Mouse (Mus musculus): ENCODE measurements around the gene Prex1. TPM values are rescaled to one million over a fixed set of nuclear protein-coding genes. Genes with fewer than 3 reads are reported as not detected.

Prex1 gene
- total RNA-seq, 2 experiments from 2014 or later: 13.4 to 29.4 TPM

GRCm38 (mm10) chr2:166639750-166640149 lies 73.9 kb downstream of the Prex1 start:
- no peak for ATAC-seq (replicated peaks; ENCODE audit: poor library complexity, severe bottlenecking)

- peak; percentile 83 for ATAC-seq (replicated peaks; ENCODE audit: poor library complexity, severe bottlenecking)
Measured at GRCm38 (mm10) chr2:166638947-166639641, 74.5 kb downstream of the Prex1 start.

DNA sequence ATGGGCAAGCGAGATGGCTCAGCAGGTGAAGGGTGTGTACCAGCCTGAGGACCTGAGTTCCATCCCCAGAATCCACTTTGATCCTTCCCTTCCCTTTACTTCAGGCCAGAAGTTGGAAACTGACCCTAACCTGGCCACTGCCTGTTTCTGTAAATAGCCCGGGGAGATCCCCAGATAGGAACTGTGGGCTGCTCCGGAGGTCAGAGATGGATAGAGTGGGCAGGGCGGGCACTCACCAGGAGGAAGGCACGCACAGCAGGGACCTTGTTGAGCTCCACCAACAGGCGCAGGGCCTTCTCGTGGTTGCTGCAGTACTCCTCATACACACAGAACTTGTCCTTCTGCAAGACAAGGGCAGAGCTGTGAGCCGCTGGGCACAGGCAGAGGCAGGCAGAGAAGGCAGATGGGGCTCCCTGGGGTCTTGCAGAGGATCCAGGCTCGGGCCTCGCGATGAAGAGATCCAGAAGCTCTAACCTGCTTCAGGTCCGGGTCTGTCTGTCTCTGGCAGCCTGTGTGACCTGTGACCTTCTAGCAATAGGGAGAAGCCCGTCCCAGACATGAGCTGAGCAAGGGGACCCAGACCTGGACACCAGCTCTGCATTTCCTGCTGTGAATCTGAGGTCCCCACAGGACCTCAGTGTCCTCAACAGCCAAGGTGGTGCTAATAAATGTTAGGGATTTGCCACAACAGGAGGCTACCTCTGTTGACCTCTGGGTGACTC lies 75.4 kb downstream of the Prex1 start:
- no peak for ATAC-seq (replicated peaks; ENCODE audit: poor library complexity, severe bottlenecking)

DNA sequence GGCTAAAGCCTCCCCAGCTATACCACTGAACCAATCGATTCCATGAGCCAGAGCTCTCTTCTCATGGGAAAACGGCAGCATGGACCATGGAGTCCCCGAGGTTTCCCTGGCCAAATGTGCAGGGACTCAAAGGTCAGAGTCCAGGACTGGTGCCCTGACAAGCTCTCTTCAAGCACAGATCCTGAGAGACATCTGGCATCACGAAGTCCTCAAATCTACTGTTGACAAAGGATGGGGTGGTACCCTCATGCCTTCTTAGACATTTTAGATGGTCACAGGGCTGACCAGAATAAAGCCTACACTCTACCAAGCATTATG lies 76.0 kb downstream of the Prex1 start:
- ATAC-seq (replicated peaks; ENCODE audit: poor library complexity, severe bottlenecking): no peak

DNA sequence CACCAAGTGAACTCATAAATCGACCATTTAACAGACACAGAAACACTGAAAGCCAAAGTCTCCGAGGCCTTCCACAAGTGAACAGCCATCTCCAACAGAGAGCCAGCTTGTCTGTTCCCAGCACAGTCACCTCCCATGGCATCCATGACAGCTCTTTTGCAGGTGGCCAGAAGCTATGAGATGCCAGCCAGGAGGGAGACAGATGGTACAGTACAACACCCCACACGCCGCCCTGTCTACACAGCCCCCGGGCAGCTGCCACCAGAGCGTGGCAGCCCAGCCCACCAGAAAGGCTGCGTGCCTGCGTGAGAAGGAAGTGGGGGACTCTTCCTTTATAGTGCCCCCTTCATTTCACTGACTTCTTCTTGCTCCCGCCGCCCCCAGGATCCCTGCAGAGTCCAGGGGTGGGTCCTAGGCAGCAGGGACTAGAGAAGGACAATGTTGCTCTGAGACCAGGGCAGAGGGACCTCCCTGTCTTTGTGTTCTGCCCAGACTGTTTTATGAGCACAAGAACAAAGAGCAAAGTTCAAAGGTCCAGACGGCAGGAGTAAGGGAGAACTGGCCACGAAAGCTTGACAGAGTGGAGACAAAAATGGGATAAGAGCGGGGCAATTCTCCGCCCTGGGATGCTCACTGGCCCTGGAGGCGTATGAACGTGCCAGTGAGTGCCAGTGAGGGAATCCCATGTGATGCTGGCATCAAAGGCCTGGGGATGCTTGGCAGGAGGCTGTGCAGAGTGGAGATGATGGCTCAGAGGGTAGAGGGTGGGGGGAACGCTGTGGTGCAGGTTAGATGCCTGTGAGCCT lies 76.6 kb downstream of the Prex1 start:
- ATAC-seq (replicated peaks; ENCODE audit: poor library complexity, severe bottlenecking): no peak

DNA sequence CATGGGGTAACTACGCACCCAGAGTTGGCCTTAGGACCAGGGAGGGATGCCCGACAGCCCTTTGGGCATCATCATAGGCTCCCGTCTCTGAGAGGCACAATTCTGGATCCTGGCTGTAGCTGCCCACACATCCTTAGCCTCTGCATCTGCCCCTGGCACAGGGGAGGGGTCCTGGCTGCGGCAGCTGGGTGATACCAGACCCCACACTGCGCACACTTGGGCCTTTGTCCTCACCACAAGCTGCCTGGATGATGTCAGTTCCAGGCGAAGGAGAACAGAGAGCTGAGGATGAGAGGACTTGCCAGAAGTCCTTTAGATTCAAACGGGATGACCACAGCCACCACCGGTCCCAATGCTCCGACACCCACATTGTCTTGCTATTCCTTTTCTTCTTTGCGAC lies 78.1 kb downstream of the Prex1 start:
- no peak for ATAC-seq (replicated peaks; ENCODE audit: poor library complexity, severe bottlenecking)

DNA sequence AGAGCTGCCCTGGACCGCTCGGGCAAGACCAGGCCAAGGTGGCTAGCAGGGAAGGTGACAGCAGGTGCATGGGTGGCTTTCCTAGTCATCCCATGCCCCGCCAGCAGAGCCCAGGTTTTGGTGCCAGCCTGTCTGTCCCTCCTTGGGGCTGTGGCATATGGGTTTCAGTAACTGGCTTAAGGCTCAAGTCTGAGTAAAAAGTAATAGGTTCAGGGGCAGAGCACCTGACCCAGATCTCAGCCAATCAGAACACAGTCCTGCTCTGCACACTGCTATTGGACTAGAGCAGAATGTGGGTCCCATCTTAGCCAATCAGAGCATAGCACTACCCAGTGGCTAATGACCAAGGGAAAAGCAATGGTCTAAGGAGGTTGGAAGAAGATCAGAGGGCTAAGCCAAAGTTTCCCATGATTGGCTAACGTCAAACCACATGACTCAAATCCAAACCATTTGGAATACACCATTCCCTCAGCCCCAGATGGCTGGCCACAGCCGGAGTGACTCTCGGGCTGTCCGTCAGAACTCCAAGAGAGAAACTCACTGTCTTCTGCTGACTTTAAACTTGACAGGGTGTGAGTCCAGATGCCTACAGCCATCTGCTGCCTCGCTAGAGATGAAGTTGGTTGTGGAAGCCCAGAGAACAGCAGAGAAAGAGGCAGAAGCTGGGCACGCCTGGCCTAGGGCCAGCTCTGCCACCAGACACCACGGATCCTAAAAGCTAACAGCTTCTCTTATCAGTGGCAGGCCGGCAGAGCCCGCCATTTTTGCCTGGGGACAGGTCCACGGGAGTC lies 80.9 kb downstream of the Prex1 start:
- ATAC-seq (replicated peaks; ENCODE audit: poor library complexity, severe bottlenecking): no peak

DNA sequence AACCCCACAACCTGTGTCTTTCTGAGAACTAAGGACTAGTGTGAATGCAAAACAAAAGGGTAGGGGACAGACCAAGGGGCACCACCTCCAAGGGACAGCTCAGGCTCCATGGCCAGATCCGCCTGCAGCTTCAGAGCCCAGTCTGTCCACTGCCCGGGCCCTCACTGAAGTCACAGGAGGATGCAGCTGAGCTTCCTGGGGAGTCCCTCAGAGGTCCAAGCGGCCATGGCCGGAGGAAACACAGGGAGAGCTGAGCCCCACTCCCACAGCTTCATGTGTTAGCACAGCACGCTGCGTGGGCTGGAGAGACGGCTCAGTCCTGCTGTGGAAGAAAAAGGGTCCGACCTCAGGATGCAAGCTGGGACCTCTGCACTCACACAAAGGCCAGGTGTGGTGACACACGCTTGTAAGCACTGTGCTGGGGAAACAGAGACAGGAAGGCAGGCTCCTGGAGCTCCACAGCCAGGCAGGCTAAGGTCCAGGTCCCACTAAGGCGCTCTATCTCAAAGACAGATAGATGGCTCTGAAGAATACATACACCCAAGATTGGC lies 81.9 kb downstream of the Prex1 start:
- no peak for ATAC-seq (replicated peaks; ENCODE audit: poor library complexity, severe bottlenecking)

DNA sequence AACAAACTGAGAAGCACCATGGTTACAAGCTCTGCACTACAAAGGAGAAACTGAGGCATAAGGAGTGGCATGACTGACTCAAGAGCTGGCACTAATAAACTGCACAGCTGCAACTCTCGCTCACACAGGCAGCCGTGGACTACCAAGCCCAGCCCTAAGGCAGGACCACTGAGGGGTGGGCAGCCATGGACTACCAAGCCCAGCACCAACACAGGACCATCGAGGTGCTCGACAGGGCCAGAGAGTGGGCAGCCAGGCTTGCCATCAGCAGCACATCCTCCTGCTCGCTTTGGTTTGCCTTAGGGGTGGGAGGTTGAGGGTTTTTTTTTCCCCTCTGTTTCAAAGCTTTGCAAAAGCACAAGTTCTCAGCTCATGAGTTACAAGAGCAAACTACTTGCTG lies 82.4 kb downstream of the Prex1 start:
- ATAC-seq (replicated peaks; ENCODE audit: poor library complexity, severe bottlenecking): no peak

DNA sequence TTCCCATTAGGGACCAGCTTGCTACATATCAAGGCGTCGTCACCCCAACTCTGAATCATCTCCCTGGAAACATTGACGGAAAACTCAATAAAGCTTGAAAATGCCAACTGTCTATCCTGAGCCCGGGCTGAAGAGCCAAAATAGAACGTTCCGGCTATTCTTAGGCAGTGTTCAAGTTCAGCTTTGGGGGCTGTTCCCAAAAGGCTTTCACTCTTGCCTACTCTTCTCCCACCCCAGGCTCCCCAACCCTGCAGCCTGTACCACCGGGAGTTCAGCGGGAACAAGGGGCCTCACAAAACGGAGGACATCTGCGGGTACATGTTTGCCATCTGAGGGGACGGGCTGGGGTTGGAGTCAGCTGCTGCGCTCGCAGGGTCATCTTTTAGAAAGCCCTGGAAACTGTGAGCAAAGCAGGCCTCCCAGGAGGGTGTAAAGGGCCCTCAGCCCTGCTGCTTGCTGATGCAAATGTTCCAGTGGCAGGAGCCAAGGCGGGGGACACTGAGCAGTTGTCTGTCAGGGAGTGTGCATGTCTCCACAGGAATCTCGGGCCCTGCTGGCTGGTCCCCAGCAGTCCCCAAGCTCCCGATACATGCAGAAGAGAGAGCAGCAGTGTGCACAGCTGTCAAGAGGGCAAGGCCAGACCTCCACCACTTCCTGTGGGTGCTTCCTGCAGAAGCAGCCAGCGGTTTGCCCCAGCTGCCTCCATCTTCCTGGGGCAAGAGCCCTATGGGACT lies 83.5 kb downstream of the Prex1 start:
- peak; percentile 81 for ATAC-seq (replicated peaks; ENCODE audit: poor library complexity, severe bottlenecking)

DNA sequence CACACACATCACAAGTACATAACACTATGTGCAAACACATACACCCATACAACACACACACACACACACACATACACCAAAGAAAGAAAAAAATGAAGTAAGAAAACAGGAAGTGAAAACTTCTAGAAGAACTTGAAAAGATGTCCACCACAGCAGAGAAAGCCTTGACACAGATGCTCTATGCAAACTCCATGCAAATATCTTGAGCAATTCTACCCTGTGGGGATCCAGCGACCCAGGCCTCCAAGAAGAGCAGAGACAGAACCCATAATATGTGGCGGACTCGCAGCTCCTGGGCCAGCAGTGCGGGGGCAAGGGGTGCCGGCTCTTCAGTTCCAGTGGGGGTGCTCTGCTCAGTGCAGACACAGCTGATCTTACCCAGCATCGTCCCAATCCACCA lies 86.1 kb downstream of the Prex1 start:
- ATAC-seq (replicated peaks; ENCODE audit: poor library complexity, severe bottlenecking): peak; percentile 42

DNA sequence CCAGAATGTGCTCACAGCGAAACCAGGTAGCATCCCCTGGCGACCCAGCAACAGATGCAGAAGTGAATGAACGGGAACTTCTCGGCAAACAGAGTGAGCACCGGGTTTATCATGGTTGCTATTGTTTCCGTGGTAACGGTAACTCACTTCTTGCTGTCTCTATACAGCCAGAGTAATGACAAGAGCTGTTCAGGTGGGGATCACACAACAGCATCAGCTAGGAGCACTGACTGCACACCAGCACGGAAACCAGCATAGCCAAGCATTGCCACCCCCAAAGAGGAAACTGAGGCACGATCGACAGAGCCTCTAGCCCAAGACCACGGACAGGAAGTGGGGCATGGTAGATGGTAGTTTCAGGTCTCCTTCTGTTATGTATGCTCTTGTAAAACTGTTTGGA lies 88.4 kb downstream of the Prex1 start:
- no peak for ATAC-seq (replicated peaks; ENCODE audit: poor library complexity, severe bottlenecking)

DNA sequence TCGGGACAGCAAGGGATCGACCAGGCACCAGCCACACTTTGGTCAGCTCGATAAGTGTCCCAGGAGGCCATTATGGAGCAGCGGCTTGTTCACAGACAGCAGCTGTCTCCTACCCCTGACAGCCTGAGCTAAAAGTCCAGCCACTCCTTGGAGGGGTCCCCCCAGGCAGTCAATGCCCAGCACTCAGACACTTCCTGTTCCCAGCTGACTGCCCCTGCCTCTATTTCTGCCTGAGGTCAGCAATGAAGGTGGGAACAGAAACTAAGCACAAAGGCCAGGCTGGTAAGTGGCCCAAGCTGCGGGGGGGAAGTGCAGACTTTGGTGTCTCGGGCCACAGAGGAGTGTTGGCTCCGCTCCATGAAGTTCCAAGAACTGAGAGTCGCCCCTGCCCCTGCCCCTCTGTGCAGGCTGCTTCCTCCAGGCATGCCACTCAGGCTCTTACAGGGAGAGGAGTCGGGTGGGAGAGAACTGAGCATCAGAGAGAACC lies 90.5 kb downstream of the Prex1 start:
- ATAC-seq (replicated peaks; ENCODE audit: poor library complexity, severe bottlenecking): peak; percentile 55

DNA sequence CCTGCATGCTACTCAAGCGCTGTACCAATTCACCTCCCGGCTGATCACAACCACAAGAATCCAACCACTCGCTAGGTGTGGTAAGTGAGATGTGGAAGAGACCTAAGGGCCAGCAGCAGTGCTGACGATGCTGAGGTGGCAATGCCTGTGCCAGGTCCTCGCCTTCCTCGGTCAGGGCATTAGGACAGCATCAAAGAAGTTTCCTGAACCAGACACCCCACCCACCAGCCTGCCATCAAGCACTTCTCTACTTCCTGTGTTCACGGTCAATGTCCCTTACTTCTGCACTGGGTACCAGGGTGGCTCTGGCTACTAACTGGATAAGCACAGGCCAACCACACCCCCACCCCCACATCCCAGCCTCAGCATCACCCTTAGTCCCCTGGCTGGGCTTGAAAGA lies 91.0 kb downstream of the Prex1 start:
- no peak for ATAC-seq (replicated peaks; ENCODE audit: poor library complexity, severe bottlenecking)

- no peak for ATAC-seq (replicated peaks; ENCODE audit: poor library complexity, severe bottlenecking)
Measured at GRCm38 (mm10) chr2:166622079-166622478, 91.6 kb downstream of the Prex1 start.

DNA sequence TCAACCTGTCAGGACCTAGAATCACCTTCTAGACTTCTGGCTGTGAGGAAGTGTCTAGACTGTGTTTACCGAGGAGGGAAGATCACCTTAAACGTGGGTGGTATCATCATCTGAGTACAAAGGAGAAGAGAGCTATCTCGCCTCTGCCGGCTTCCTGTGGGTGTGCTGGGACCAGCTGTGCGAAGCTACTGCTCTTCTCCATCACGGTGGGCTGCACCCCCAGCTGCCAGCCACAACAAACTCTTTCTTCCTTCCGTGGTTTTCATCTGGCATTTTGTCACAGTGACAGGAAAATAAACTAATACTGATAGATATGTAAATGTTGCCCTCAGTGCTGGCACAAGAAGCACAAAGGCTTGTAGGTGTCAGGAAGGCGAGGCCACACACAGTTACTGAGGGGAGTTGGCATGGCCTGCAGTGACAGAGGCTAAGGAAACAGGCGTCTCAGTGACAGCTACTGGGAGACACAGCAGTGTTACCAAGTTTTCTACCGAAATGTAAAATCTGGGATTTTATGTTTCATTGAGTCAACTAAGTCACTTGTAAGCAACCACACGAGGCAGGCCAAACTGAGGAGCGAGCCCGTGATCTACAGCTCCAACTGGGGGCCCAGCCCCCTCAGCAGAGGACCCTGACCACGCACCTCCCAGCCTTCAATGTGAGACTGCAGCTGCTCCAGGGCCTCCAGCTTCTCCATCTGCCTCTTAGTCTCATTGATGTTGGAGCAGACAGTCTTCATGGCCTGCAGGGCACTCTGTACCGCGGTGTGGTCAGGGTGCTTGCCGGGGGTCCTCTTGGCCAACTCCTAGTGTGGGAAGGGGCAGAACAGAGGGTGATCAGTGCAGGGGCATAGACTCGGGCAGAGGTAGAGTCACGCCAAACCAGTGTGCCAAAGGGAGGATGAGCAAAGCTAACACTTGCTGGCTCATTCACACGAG lies 92.8 kb downstream of the Prex1 start:
- ATAC-seq (replicated peaks; ENCODE audit: poor library complexity, severe bottlenecking): peak; percentile 38

GRCm38 (mm10) chr2:166619906-166620490 lies 93.6 kb downstream of the Prex1 start:
- ATAC-seq (replicated peaks; ENCODE audit: poor library complexity, severe bottlenecking): no peak

DNA sequence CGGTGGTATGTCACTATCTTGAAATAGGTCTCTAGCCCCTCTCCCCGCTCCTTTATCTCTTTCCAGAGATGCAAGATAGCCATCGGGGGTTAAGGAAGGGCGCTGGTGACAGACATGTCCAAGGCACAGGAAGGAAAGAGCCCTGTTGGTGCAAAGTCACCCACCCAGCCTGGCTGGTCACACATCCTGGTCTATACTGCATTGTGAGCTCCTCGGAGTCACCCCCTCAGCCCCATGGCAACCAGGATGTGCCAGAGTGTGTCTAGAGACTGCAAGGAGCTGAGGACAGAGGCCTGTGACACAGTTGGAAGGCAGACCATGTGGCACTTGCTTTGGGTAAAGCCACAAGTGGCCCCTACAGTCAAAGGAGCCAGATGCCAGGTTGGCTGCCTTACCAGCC lies 94.4 kb downstream of the Prex1 start:
- ATAC-seq (replicated peaks; ENCODE audit: poor library complexity, severe bottlenecking): no peak

Measured in granulocyte monocyte progenitor cell, adult 5-6 weeks (primary cell).